Mouse (Mus musculus): ENCODE results near the gene Aldoc. TPM values are rescaled to one million over a fixed set of nuclear protein-coding genes. Genes with fewer than 3 reads are reported as not detected.

Gene Aldoc
- polyA plus RNA-seq, 1 experiment from 2014 or later: 9.3 TPM

DNA sequence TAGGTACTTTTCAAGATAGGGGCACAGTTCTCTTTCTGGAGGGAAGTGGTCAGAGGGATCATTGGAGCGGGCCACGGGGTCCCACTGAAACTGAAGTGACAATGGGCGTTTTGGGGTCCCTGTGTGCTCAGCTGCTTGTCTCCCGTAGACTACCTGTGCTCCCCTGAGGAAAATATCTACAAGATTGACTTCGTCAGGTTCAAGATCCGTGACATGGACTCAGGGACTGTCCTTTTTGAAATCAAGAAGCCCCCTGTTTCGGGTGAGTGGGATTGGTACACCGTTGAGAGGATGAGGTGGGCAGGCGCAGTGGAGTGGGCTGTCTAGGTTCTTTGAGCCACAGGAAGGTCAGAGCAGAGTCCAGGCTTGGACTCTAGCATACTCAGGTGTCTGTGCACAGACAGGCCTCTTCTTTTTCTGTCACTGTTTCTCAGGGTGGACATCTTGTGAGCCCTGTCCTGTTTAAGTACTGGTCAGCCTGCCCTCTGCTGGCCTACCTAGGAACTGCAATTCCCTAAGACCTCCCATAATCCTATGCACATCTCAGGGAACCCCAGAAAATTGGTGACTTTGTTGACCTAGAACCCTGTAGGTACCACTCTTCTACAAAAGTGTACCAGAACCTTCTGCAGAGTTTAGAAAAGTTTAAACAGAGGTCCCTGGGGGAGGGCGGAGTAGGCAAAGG is 24.4 kb downstream of the Aldoc start:
- 96% methylated on average over 10 of the region's 10 CpGs for WGBS
- no peak overlapping the region for H3K27ac ChIP-seq (ENCODE audit: low read depth, low read length)

GRCm38 (mm10) chr11:78347908-78348307 is 25.1 kb downstream of the Aldoc start:
- H3K4me1 ChIP-seq (replicated peaks; ENCODE audit: control insufficient read depth, insufficient read depth, low read length): peaks cover 12% of the 10 kb centered on the region; the same call in 1 of the 2 replicates
- no peaks in the 10 kb centered on the region for H3K9me3 ChIP-seq (ENCODE audit: control insufficient read depth)
- ATAC-seq: no peak
- H3K27ac ChIP-seq (ENCODE audit: low read depth, low read length): no peak overlapping the region
- H3K4me2 ChIP-seq (replicated peaks; ENCODE audit: low read depth): no peak overlapping the region
- no peak overlapping the region for H3K4me3 ChIP-seq (ENCODE audit: low read depth, low read length)
- H3K36me3 ChIP-seq (ENCODE audit: control insufficient read depth, insufficient read depth): 0 out of 2 replicates have a peak, but pooled peaks cover 9% of the 10 kb centered on the region
- TF ChIP-seq CTCF (IDR thresholded peaks at IDR 0.05; ENCODE audit: low read depth): no peak
- no peak overlapping the region for H3K9ac ChIP-seq (ENCODE audit: low read depth, low read length)
- 75% methylated on average over 9 of the region's 9 CpGs for WGBS
- no peaks in the 10 kb centered on the region for H3K27me3 ChIP-seq (replicated peaks; ENCODE audit: control insufficient read depth, insufficient read depth, low read length)

More for the DNA sequence above, 24.4 kb downstream of the Aldoc start:
- Histone ChIP-seq H3K4me1 (replicated peaks; ENCODE audit: control insufficient read depth, insufficient read depth, low read length) (peaks cover 12% of the 10 kb centered on the region; the same call in 1 of the 2 replicates), H3K36me3 (ENCODE audit: control insufficient read depth, insufficient read depth) (0 out of 2 replicates have a peak, but pooled peaks cover 9% of the 10 kb centered on the region), H3K9me3 (ENCODE audit: control insufficient read depth) (no peaks in the 10 kb centered on the region), H3K9ac (ENCODE audit: low read depth, low read length) (no peak overlapping the region), H3K4me2 (replicated peaks; ENCODE audit: low read depth) (no peak overlapping the region), H3K4me3 (ENCODE audit: low read depth, low read length) (no peak overlapping the region), H3K27me3 (replicated peaks; ENCODE audit: control insufficient read depth, insufficient read depth, low read length) (no peaks in the 10 kb centered on the region)
- peak; percentile 87 for TF ChIP-seq CTCF (IDR thresholded peaks at IDR 0.05; ENCODE audit: low read depth)
- ATAC-seq: peak; percentile 21; the same call in 1 of the 2 replicates

- Histone ChIP-seq H3K27me3 (replicated peaks; ENCODE audit: control insufficient read depth, insufficient read depth, low read length) (no peaks in the 10 kb centered on the region), H3K36me3 (ENCODE audit: control insufficient read depth, insufficient read depth) (0 out of 2 replicates have a peak, but pooled peaks cover 9% of the 10 kb centered on the region), H3K4me1 (replicated peaks; ENCODE audit: control insufficient read depth, insufficient read depth, low read length) (peaks cover 12% of the 10 kb centered on the region; the same call in 1 of the 2 replicates), H3K4me3 (ENCODE audit: low read depth, low read length) (no peak overlapping the region), H3K4me2 (replicated peaks; ENCODE audit: low read depth) (no peak overlapping the region), H3K27ac (ENCODE audit: low read depth, low read length) (no peak overlapping the region), H3K9ac (ENCODE audit: low read depth, low read length) (no peak overlapping the region), H3K9me3 (ENCODE audit: control insufficient read depth) (no peaks in the 10 kb centered on the region)
- no peak for ATAC-seq
- 50% methylated on average over 7 of the region's 7 CpGs for WGBS
- TF ChIP-seq CTCF (IDR thresholded peaks at IDR 0.05; ENCODE audit: low read depth): no peak
Measured at GRCm38 (mm10) chr11:78348474-78348873, 25.7 kb downstream of the Aldoc start.

- Histone ChIP-seq H3K4me3 (ENCODE audit: low read depth, low read length) (no peak overlapping the region), H3K4me1 (replicated peaks; ENCODE audit: control insufficient read depth, insufficient read depth, low read length) (0 out of 2 replicates have a peak, but pooled peaks cover 7% of the 10 kb centered on the region), H3K9ac (ENCODE audit: low read depth, low read length) (no peak overlapping the region), H3K4me2 (replicated peaks; ENCODE audit: low read depth) (no peak overlapping the region), H3K27me3 (replicated peaks; ENCODE audit: control insufficient read depth, insufficient read depth, low read length) (no peaks in the 10 kb centered on the region), H3K9me3 (ENCODE audit: control insufficient read depth) (no peaks in the 10 kb centered on the region), H3K27ac (ENCODE audit: low read depth, low read length) (peak overlapping the region; percentile 66; the same call in 1 of the 2 replicates), H3K36me3 (ENCODE audit: control insufficient read depth, insufficient read depth) (0 out of 2 replicates have a peak, but pooled peaks cover 9% of the 10 kb centered on the region)
- no peak for TF ChIP-seq CTCF (IDR thresholded peaks at IDR 0.05; ENCODE audit: low read depth)
- peak; percentile 63 for ATAC-seq
- 47% methylated on average over 4 of the region's 4 CpGs for WGBS
Measured at GRCm38 (mm10) chr11:78349441-78350358, 26.9 kb downstream of the Aldoc start.

DNA sequence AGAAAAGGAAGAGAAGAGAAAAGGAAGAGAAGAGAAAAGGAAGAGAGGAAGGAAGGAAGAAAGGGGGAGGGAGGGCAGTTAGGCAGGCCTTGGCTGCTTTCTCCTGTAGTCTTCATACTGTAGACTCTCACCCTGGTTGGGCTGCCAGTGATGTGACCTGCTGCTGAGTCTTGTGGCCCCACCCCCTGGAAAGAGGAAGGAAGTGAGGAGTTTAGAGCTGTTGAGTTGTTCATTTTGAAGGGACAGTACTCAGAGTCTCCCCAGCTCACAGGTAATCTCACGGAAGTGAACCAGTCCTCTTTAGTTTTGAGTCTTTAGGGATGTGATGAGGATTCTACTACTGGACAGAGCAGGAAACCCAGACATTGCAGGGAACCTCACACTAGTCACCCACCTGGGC is 30.3 kb downstream of the Aldoc start:
- WGBS: 87% methylated on average over 1 of the region's 1 CpGs
- H3K4me1 ChIP-seq (replicated peaks; ENCODE audit: control insufficient read depth, insufficient read depth, low read length): no peaks in the 10 kb centered on the region
- no peak for TF ChIP-seq CTCF (IDR thresholded peaks at IDR 0.05; ENCODE audit: low read depth)

GRCm38 (mm10) chr11:78354905-78355304 is 32.1 kb downstream of the Aldoc start:
- Histone ChIP-seq H3K4me1 (replicated peaks; ENCODE audit: control insufficient read depth, insufficient read depth, low read length) (no peaks in the 10 kb centered on the region), H3K4me2 (replicated peaks; ENCODE audit: low read depth) (no peak overlapping the region), H3K27ac (ENCODE audit: low read depth, low read length) (no peak overlapping the region), H3K36me3 (ENCODE audit: control insufficient read depth, insufficient read depth) (no peaks in the 10 kb centered on the region), H3K9ac (ENCODE audit: low read depth, low read length) (no peak overlapping the region), H3K4me3 (ENCODE audit: low read depth, low read length) (no peak overlapping the region), H3K9me3 (ENCODE audit: control insufficient read depth) (no peaks in the 10 kb centered on the region), H3K27me3 (replicated peaks; ENCODE audit: control insufficient read depth, insufficient read depth, low read length) (no peaks in the 10 kb centered on the region)
- 82% methylated on average over 6 of the region's 6 CpGs for WGBS
- no peak for ATAC-seq
- TF ChIP-seq CTCF (IDR thresholded peaks at IDR 0.05; ENCODE audit: low read depth): no peak

More for the DNA sequence above, 30.3 kb downstream of the Aldoc start:
- 0 out of 2 replicates have a peak, but pooled peaks cover 9% of the 10 kb centered on the region for H3K36me3 ChIP-seq (ENCODE audit: control insufficient read depth, insufficient read depth)
- H3K27me3 ChIP-seq (replicated peaks; ENCODE audit: control insufficient read depth, insufficient read depth, low read length): no peaks in the 10 kb centered on the region
- H3K9me3 ChIP-seq (ENCODE audit: control insufficient read depth): no peaks in the 10 kb centered on the region
- ATAC-seq: no peak
- H3K9ac ChIP-seq (ENCODE audit: low read depth, low read length): no peak overlapping the region
- H3K4me3 ChIP-seq (ENCODE audit: low read depth, low read length): no peak overlapping the region
- no peak overlapping the region for H3K27ac ChIP-seq (ENCODE audit: low read depth, low read length)
- H3K4me2 ChIP-seq (replicated peaks; ENCODE audit: low read depth): no peak overlapping the region

Measured in intestine, postnatal 0 days (tissue).